Mouse (Mus musculus): ENCODE results near the gene Ccdc110. TPM values are rescaled to one million over a fixed set of nuclear protein-coding genes. Genes with fewer than 3 reads are reported as not detected.

Gene Ccdc110
- total RNA-seq, 1 experiment from 2014 or later = not detected

DNA sequence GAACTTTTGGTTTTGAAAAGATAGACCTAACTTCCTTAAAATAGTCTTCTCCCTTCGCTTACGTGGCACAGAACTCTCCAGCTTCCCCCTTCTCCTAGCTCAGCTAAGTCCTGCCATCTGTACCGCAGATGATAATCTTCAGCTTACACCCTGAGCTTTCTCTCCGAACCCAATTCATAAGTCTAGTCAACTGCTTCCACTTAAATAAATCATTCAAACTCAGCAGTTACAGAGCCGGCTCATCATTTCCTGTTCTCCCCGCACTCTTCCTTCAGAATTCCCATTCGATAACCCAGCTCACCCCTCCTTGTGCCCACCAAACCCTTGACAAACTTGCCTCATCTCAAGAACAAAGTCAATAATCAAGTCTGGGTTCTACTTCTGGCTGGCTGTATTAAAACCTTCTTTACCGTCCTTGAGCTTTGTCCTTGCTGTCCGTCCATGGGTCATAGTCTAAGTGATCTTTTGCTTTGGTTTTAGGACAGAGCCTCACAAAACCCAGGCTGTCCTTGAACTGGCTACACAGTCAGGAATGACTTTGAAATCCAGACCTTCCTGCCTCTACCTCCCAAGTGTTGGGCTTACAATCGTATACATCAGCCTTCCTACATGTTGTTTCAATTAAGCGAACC lies 41.5 kb downstream of the Ccdc110 start:
- no peak for DNase-seq

DNA sequence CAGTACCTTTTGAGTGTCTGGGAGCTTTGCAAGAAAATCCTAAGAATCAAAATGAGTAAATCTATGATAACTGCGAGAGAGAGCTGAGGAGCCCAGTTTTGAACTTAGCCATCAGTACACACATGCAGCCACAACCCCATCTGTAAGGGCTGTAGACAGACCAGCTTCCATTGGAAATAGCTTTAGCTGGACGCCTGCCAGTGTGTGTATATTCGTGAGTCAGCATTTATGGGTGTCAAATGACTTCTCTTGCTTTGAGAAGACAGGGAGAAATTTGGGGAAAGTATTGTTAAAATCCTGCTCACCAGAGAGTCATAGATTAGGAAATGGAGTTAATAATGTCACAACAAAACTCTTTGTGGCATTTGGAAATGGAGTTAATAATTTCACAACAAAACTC lies 52.2 kb downstream of the Ccdc110 start:
- no peak for DNase-seq

DNA sequence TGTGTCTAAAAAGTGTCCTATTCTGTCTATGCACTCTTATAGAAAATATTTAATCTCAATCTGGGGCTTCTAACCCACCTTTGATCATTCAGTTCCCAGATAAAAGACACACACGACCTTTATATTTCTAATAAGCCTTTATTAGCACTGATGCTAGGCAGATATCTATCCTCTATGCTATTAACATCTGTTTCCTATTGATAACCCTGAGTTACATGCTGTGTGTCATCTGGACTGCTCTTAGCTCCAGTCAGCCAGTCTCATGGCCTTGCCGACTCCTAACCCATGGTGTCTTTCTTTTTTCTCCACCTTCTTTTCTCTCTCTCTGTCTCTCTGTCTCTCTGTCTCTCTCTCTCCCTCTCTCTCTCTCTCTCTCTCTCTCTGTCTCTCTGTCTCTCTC lies 53.8 kb downstream of the Ccdc110 start:
- DNase-seq = no peak

DNA sequence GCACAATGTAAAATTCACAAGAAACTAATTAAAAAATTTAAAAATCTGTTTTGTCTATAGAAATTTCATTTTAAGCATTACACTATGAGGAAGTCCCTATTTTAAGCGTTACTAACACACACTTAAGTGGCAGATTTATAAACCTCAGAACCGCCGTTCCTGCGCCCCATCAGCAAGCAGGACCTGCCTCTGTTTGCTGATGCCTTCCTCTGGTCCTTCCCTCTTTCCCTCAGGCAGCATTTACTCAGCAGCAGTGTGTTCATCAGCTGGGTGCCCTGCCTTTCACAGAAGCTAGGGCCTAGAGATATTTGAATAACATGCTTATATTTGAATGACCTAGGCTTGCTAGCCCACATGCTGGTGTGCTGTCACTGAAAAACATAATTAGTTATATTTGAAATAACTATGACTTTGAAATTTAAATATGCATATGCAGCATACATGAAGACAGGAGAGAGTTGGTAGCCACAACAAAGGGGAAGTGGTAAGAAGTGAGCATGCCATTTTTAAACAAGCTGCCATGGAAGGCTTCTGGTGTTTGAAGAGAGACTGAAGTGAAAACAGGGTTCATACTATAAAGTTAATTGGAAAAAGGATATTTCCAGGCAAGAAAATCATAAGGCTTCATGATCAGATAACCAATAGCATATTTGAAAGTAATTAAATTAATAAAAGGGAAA lies 56.4 kb downstream of the Ccdc110 start:
- DNase-seq = no peak

Other genes starting within 250 kb of the Ccdc110 start
- 2.7 and 3.6 TPM in 2 replicates for gene Pdlim3, start 49.2 kb upstream of the Ccdc110 start, total RNA-seq (2021)
- 1.1 and 1.2 TPM in 2 replicates for gene 1700029J07Rik, start 40.6 kb downstream of the Ccdc110 start, total RNA-seq (2021)
- gene Ufsp2, start 40.9 kb downstream of the Ccdc110 start, total RNA-seq (2021) = 49.5 and 52.1 TPM in 2 replicates
- 0.26 TPM in 2 replicates for gene Lrp2bp, start 64.7 kb downstream of the Ccdc110 start, total RNA-seq (2021)
- gene Ankrd37, start 71.1 kb downstream of the Ccdc110 start, total RNA-seq (2021) = 3.5 and 4.8 TPM in 2 replicates
- 18.1 and 20.1 TPM in 2 replicates for gene Cfap97, start 217.2 kb downstream of the Ccdc110 start, total RNA-seq (2021)
- gene Snx25, start 217.5 kb downstream of the Ccdc110 start, total RNA-seq (2021) = 18.3 and 18.6 TPM in 2 replicates